Mouse (Mus musculus): ENCODE results near the gene Spsb2.

Gene Spsb2

GRCm38 (mm10) chr6:124859725-124860124, 51.3 kb downstream of the Spsb2 start:
- DNase-seq = peak; percentile 88

Measured in right cerebral cortex, adult 18-20 months (tissue).